Mouse (Mus musculus) MEL (cell line): ENCODE results near the gene Chid1. TPM values are rescaled to one million over a fixed set of nuclear protein-coding genes. Genes with fewer than 3 reads are reported as not detected.
A peak's percentile ranks its signal among the peaks of the same experiment; 100 is the strongest.

Experiments
- DNase-seq: peaks from one replicate; pipeline ENCODE4 v3.0.0; 2011; ENCODE audit warnings: low read depth, low spot score
- H3K27ac ChIP-seq: 2 replicates; pipeline ENCODE4 v1.5.1; 2012; ENCODE audit warnings: low read depth, mild to moderate bottlenecking, control low read depth, low read length, moderate library complexity; ENCODE audit not compliant: control insufficient read depth
- H3K27me3 ChIP-seq, 2 experiments: fragments of 150-350 bp in 1 of 2; sonication (generic) in 1 of 2; 2 replicates each; pipeline ENCODE4 v1.6.1; 2012; ENCODE audit warnings: low read length in 2 of 2, mild to moderate bottlenecking in 2 of 2, improper control_type of control experiment in 1 of 2, moderate library complexity in 1 of 2; ENCODE audit not compliant: insufficient read depth in 2 of 2, control insufficient read depth in 1 of 2
- H3K36me3 ChIP-seq, 2 experiments: 2 replicates each; pipeline ENCODE4 v1.6.1; 2012 to 2014; ENCODE audit warnings: low read length in 2 of 2, improper control_type of control experiment in 1 of 2, inconsistent platforms in 1 of 2, mild to moderate bottlenecking in 1 of 2; ENCODE audit not compliant: insufficient read depth in 2 of 2, control insufficient read depth in 1 of 2
- H3K4me1 ChIP-seq, 2 experiments: fragments of 150-350 bp in 1 of 2; sonication (generic) in 1 of 2; 2 replicates each; pipeline ENCODE4 v1.6.1; 2012; ENCODE audit warnings: low read length in 2 of 2, improper control_type of control experiment in 1 of 2, mild to moderate bottlenecking in 1 of 2; ENCODE audit not compliant: insufficient read depth in 2 of 2, control insufficient read depth in 1 of 2
- H3K4me3 ChIP-seq, 2 experiments: fragments of 150-350 bp in 1 of 2; sonication (generic) in 1 of 2; 2 replicates each; pipeline ENCODE4 v1.5.1; 2012; ENCODE audit warnings: low read depth in 2 of 2, low read length in 2 of 2, mild to moderate bottlenecking in 2 of 2, moderate library complexity in 2 of 2, control low read depth in 1 of 2, improper control_type of control experiment in 1 of 2; ENCODE audit not compliant: control insufficient read depth in 1 of 2, insufficient read depth in 1 of 2
- H3K79me2 ChIP-seq: 2 replicates; pipeline ENCODE4 v1.6.1; 2012; ENCODE audit warnings: mild to moderate bottlenecking, low read length, moderate library complexity; ENCODE audit not compliant: control insufficient read depth, poor library complexity, insufficient read depth
- H3K9ac ChIP-seq: 2 replicates; pipeline ENCODE4 v1.6.1; 2012; ENCODE audit warnings: low read depth, mild to moderate bottlenecking, control low read depth, low read length, moderate library complexity; ENCODE audit not compliant: control insufficient read depth, poor library complexity, severe bottlenecking
- H3K9me3 ChIP-seq: fragments of 150-350 bp; sonication (generic); replicated peaks from 2 replicates; pipeline ENCODE4 v1.6.1; 2012; ENCODE audit warnings: mild to moderate bottlenecking, low read length, improper control_type of control experiment, moderate library complexity; ENCODE audit not compliant: insufficient read depth
- CHD2 ChIP-seq: IDR thresholded peaks from 2 replicates; pipeline ENCODE4 v1.6.1; 2011; ENCODE audit warnings: low read length, improper control_type of control experiment
- CTCF ChIP-seq, 3 experiments: IDR thresholded peaks in 2 of 3; conservative IDR thresholded peaks in 1 of 3; 2 replicates each; pipeline ENCODE4 v1.5.1; 2011 to 2012; ENCODE audit warnings: low read length in 3 of 3, low read depth in 2 of 3, mild to moderate bottlenecking in 2 of 3, improper control_type of control experiment in 1 of 3, inconsistent platforms in 1 of 3, mixed read lengths in 1 of 3, moderate library complexity in 1 of 3; ENCODE audit not compliant: control insufficient read depth in 1 of 3, insufficient read depth in 1 of 3, poor library complexity in 1 of 3, severe bottlenecking in 1 of 3
- E2F4 ChIP-seq: IDR thresholded peaks from 2 replicates; pipeline ENCODE4 v1.6.1; 2011; ENCODE audit warnings: low read depth, low read length, improper control_type of control experiment, borderline replicate concordance
- ETS1 ChIP-seq: IDR thresholded peaks from 2 replicates; pipeline ENCODE4 v1.6.1; 2012; ENCODE audit warnings: low read depth, mild to moderate bottlenecking, inconsistent platforms, low read length, improper control_type of control experiment, moderate library complexity
- GABPA ChIP-seq: IDR thresholded peaks from 2 replicates; pipeline ENCODE4 v1.6.1; 2012; ENCODE audit warnings: low read depth, mild to moderate bottlenecking, inconsistent platforms, low read length, improper control_type of control experiment, moderate library complexity
- HCFC1 ChIP-seq: IDR thresholded peaks from 2 replicates; pipeline ENCODE4 v1.6.1; 2012; ENCODE audit warnings: low read depth, mild to moderate bottlenecking, inconsistent platforms, low read length, improper control_type of control experiment, moderate library complexity
- JUND ChIP-seq: IDR thresholded peaks from 2 replicates; pipeline ENCODE4 v1.6.1; 2011; ENCODE audit warnings: low read depth, mild to moderate bottlenecking, improper control_type of control experiment, low read length
- KAT2A ChIP-seq: conservative IDR thresholded peaks from 2 replicates; pipeline ENCODE4 v1.6.1; 2012; ENCODE audit warnings: low read depth, low read length, improper control_type of control experiment, inconsistent platforms
- MAFK ChIP-seq: IDR thresholded peaks from 2 replicates; pipeline ENCODE4 v1.6.1; 2011; ENCODE audit warnings: low read depth, mild to moderate bottlenecking, low read length, improper control_type of control experiment, borderline replicate concordance
- MAX ChIP-seq: IDR thresholded peaks from 2 replicates; pipeline ENCODE4 v1.6.1; 2011; ENCODE audit warnings: low read length, improper control_type of control experiment
- MAZ ChIP-seq: IDR thresholded peaks from 2 replicates; pipeline ENCODE4 v1.6.1; 2012; ENCODE audit warnings: low read depth, mild to moderate bottlenecking, inconsistent platforms, low read length, improper control_type of control experiment
- MXI1 ChIP-seq: IDR thresholded peaks from 2 replicates; pipeline ENCODE4 v1.6.1; 2011; ENCODE audit warnings: mild to moderate bottlenecking, low read depth, low read length, improper control_type of control experiment
- MYC ChIP-seq: IDR thresholded peaks from 2 replicates; pipeline ENCODE4 v1.6.1; 2011; ENCODE audit warnings: low read depth, mild to moderate bottlenecking, low read length, improper control_type of control experiment, moderate library complexity
- NELFE ChIP-seq: IDR thresholded peaks from 2 replicates; pipeline ENCODE4 v1.6.1; 2011; ENCODE audit warnings: low read depth, low read length, improper control_type of control experiment
- NRF1 ChIP-seq: IDR thresholded peaks from 2 replicates; pipeline ENCODE4 v1.6.1; 2014; ENCODE audit warnings: low read depth, mild to moderate bottlenecking, inconsistent platforms, low read length, improper control_type of control experiment, moderate library complexity; ENCODE audit not compliant: poor library complexity, insufficient read depth, severe bottlenecking
- POLR2A ChIP-seq, 2 experiments: IDR thresholded peaks; 2 replicates each; pipeline ENCODE4 v1.6.1; 2011 to 2012; ENCODE audit warnings: low read length in 2 of 2, mild to moderate bottlenecking in 2 of 2, control low read depth in 1 of 2, improper control_type of control experiment in 1 of 2, low read depth in 1 of 2, moderate library complexity in 1 of 2; ENCODE audit not compliant: control insufficient read depth in 1 of 2, insufficient read depth in 1 of 2, poor library complexity in 1 of 2
- POLR2AphosphoS2 ChIP-seq: IDR thresholded peaks from 2 replicates; pipeline ENCODE4 v1.6.1; 2011; ENCODE audit warnings: low read length, improper control_type of control experiment
- POLR2AphosphoS5 ChIP-seq: IDR thresholded peaks from 2 replicates; pipeline ENCODE4 v1.6.1; 2012; ENCODE audit warnings: low read depth, borderline replicate concordance, mild to moderate bottlenecking, inconsistent platforms, low read length, moderate library complexity, mixed read lengths
- SIN3A ChIP-seq: IDR thresholded peaks from 2 replicates; pipeline ENCODE4 v1.6.1; 2012; ENCODE audit warnings: low read length, improper control_type of control experiment, inconsistent platforms
- SMC3 ChIP-seq: IDR thresholded peaks from 2 replicates; pipeline ENCODE4 v1.6.1; 2011; ENCODE audit warnings: low read depth, low read length, improper control_type of control experiment
- TBP ChIP-seq: IDR thresholded peaks from 2 replicates; pipeline ENCODE4 v1.8.0; 2011; ENCODE audit warnings: low read depth, low read length, improper control_type of control experiment
- ZKSCAN1 ChIP-seq: IDR thresholded peaks from 2 replicates; pipeline ENCODE4 v1.6.1; 2012; ENCODE audit warnings: low read depth, mild to moderate bottlenecking, inconsistent platforms, low read length, improper control_type of control experiment, moderate library complexity
- ZMIZ1 ChIP-seq: IDR thresholded peaks from 2 replicates; pipeline ENCODE4 v1.6.1; 2012; ENCODE audit warnings: low read depth, mild to moderate bottlenecking, inconsistent platforms, low read length, improper control_type of control experiment, moderate library complexity
- ZNF384 ChIP-seq: IDR thresholded peaks from 2 replicates; pipeline ENCODE4 v1.6.1; 2012; ENCODE audit warnings: low read depth, mild to moderate bottlenecking, inconsistent platforms, low read length, improper control_type of control experiment
- polyA plus RNA-seq, 2 experiments: library from polyadenylated mRNA; stranded (reverse) in 1 of 2; unstranded in 1 of 2; fragments of >175 nt in 1 of 2; fragments of >200 nt in 1 of 2; gene quantifications; 2 replicates each; pipeline versions ENCODE4 v1.2.1 to v1.2.4; 2012; ENCODE audit warnings: low replicate concordance in 2 of 2, low read depth in 1 of 2; ENCODE audit not compliant: insufficient read length in 2 of 2, insufficient read depth in 1 of 2, missing spikeins in 1 of 2
- total RNA-seq: library from RNA; depleted of rRNA; stranded (reverse); fragments of 300-350 nt; gene quantifications from 2 replicates; pipeline ENCODE4 v1.2.3, GENCODE M21; 2012

Chid1 gene
- total and polyA plus RNA-seq, 3 experiments: 36.1 to 46.7 TPM; not detected in 1

DNA sequence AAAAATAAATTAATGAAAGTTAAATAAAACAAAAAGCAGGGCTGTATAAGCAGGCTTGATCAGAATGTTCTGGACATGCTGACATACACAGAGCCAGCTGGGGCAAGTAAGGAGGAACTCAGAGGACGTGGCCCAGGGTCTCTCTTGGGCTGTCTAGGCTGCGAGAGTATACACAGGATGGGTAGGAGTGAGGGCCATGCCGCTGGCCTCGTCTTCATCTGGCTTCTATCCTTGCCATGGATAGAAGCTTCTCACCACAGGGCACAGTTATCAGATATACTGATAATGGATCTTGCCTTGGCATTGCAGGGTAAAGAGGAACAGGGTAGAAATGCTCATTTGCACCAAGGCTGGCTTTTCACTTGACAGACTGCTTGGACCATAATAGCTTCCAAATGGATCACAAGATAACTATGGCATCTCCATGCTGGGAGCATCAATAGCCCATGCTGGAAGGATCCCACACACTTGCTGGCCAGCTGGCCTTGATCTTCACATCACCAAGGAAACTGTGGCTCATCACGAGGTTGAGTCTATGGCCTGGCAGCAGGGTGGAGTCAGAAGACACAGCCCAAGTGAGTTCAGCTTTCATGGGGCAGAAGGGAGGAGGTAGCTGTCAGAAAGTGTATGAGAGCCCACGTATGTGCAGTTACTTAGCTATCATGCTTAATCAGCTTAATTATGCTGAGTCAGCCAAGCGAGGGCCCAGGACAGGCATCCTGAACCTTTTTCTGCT is 37.7 kb downstream of the Chid1 start:
- no peak overlapping the region for H3K4me3 ChIP-seq
- H3K27ac ChIP-seq: no peak overlapping the region
- no peaks in the 10 kb centered on the region for H3K9me3 ChIP-seq
- no peak overlapping the region for H3K9ac ChIP-seq
- H3K27me3 ChIP-seq: no peaks in the 10 kb centered on the region
- H3K36me3 ChIP-seq: no peaks in the 10 kb centered on the region
- no peak for DNase-seq
- H3K4me1 ChIP-seq: peaks cover 0 to 6% of the 10 kb centered on the region in 2 experiments; a peak in 2 of 4 replicates
- H3K79me2 ChIP-seq: no peaks in the 10 kb centered on the region
- TF ChIP-seq MAX (no peak), CTCF (IDR thresholded peaks at IDR 0.05 in 2 of 3, conservative IDR thresholded peaks at IDR 0.05 in 1 of 3; ENCODE audit: control insufficient read depth in 1 of 3, insufficient read depth in 1 of 3, low read depth in 2 of 3, low read length in 3 of 3, poor library complexity in 1 of 3, severe bottlenecking in 1 of 3) (no peak), POLR2AphosphoS2 (no peak), MAFK (peak; percentile 63; the same call in 1 of the 2 replicates), ETS1 (no peak), ZNF384 (no peak), ZKSCAN1 (no peak)

DNA sequence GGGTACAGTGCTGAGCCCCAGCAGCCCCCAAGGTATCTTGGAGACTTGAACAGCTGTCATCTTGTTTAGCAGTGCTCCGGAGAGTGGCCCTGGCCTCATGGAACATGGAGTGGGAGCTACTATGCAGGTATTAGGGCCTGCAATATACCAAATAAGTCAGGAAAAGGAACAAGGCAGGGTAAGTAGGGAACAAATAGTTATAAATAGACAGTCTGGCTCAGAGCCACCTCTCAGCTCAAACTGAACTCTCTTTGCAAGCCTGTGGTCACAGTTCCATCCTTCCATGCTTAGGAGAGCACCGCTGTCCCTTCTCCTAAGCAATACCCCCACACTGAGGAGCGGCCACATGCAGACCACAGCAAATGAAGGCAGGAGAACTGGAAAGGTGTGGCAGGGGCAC is 42.1 kb downstream of the Chid1 start:
- TF ChIP-seq GABPA: no peak
- no peak for TF ChIP-seq MXI1
- no peak for TF ChIP-seq CHD2
- TF ChIP-seq POLR2A (IDR thresholded peaks at IDR 0.05; ENCODE audit: control insufficient read depth in 1 of 2, insufficient read depth in 1 of 2, low read depth in 1 of 2, low read length in 2 of 2, poor library complexity in 1 of 2): no peak
- TF ChIP-seq MAFK: no peak
- TF ChIP-seq MAZ: no peak
- no peak for TF ChIP-seq SMC3
- TF ChIP-seq SIN3A: no peak
- TF ChIP-seq POLR2AphosphoS5: no peak
- TF ChIP-seq HCFC1: no peak
- no peak for TF ChIP-seq MYC
- TF ChIP-seq TBP: no peak
- no peak for TF ChIP-seq JUND
- no peak for TF ChIP-seq NELFE
- no peak for TF ChIP-seq E2F4
- no peak for TF ChIP-seq ZMIZ1
- no peak for TF ChIP-seq CTCF (IDR thresholded peaks at IDR 0.05 in 2 of 3, conservative IDR thresholded peaks at IDR 0.05 in 1 of 3; ENCODE audit: control insufficient read depth in 1 of 3, insufficient read depth in 1 of 3, low read depth in 2 of 3, low read length in 3 of 3, poor library complexity in 1 of 3, severe bottlenecking in 1 of 3)
- no peak for TF ChIP-seq NRF1
- TF ChIP-seq KAT2A: no peak
- TF ChIP-seq, all 39 proteins: peak for 0
- Histone ChIP-seq H3K4me3 (no peak overlapping the region), H3K9ac (no peak overlapping the region), H3K27me3 (no peaks in the 10 kb centered on the region), H3K36me3 (no peaks in the 10 kb centered on the region; a peak in 1 of 4 replicates), H3K4me1 (peaks cover 0 to 6% of the 10 kb centered on the region in 2 experiments; a peak in 2 of 4 replicates), H3K9me3 (no peaks in the 10 kb centered on the region), H3K27ac (no peak overlapping the region), H3K79me2 (no peaks in the 10 kb centered on the region)
- no peak for DNase-seq
